Mouse (Mus musculus): ENCODE measurements around the gene Kcnk3. TPM values are rescaled to one million over a fixed set of nuclear protein-coding genes. Genes with fewer than 3 reads are reported as not detected.

Kcnk3 gene
- polyA plus RNA-seq, 1 experiment from 2014 or later, result 0.63 TPM

- peak within 1 kb of the TSS; percentile 82 for H3K9ac ChIP-seq
- H3K27ac ChIP-seq, result peak within 1 kb of the TSS; percentile 64; the same call in 1 of the 2 replicates
- H3K9me3 ChIP-seq, result no peaks in the 10 kb centered on the region
- peak within 1 kb of the TSS; percentile 93 for H3K4me2 ChIP-seq
- ATAC-seq (ENCODE audit: insufficient number of reproducible peaks, insufficient read depth, low FRiP score, low TSS enrichment, low read depth), result peak; percentile 82
- WGBS, result under 1% methylated on average over 38 of the region's 38 CpGs
- peaks cover 20% of the 10 kb centered on the region for H3K4me1 ChIP-seq
- H3K27me3 ChIP-seq, result no peaks in the 10 kb centered on the region
- H3K36me3 ChIP-seq, result peaks cover 11% of the 10 kb centered on the region; the same call in 1 of the 2 replicates
- peak within 1 kb of the TSS; percentile 85 for H3K4me3 ChIP-seq
Measured at GRCm38 (mm10) chr5:30647815-30648560, 60.0 kb downstream of the Kcnk3 start, which contains the start of gene Slc35f6. Gene Slc35f6, plus strand, starts transcription at chr5:30647933.

- Histone ChIP-seq H3K27ac (no peak overlapping the region), H3K36me3 (peaks cover 13% of the 10 kb centered on the region; the same call in 1 of the 2 replicates), H3K4me3 (no peak overlapping the region), H3K9me3 (no peaks in the 10 kb centered on the region), H3K4me2 (0 out of 2 replicates have a peak overlapping the region, but pooled peaks have one; percentile 93), H3K27me3 (no peaks in the 10 kb centered on the region), H3K9ac (0 out of 2 replicates have a peak overlapping the region, but pooled peaks have one; percentile 82), H3K4me1 (peaks cover 20% of the 10 kb centered on the region)
- 76% methylated on average over 4 of the region's 4 CpGs for WGBS
- ATAC-seq (ENCODE audit: insufficient number of reproducible peaks, insufficient read depth, low FRiP score, low TSS enrichment, low read depth), result no peak
Measured at GRCm38 (mm10) chr5:30649558-30649957, 61.6 kb downstream of the Kcnk3 start.

- 86% methylated on average over 3 of the region's 3 CpGs for WGBS
Measured at GRCm38 (mm10) chr5:30650756-30651155, 62.8 kb downstream of the Kcnk3 start.

GRCm38 (mm10) chr5:30651554-30651953 lies 63.6 kb downstream of the Kcnk3 start:
- Histone ChIP-seq H3K9ac (no peak overlapping the region), H3K4me3 (no peak overlapping the region), H3K36me3 (peaks cover 33% of the 10 kb centered on the region), H3K4me2 (no peak overlapping the region), H3K27ac (no peak overlapping the region), H3K4me1 (peaks cover 20% of the 10 kb centered on the region), H3K27me3 (no peaks in the 10 kb centered on the region), H3K9me3 (no peaks in the 10 kb centered on the region)
- ATAC-seq (ENCODE audit: insufficient number of reproducible peaks, insufficient read depth, low FRiP score, low TSS enrichment, low read depth), result no peak
- 89% methylated on average over 3 of the region's 3 CpGs for WGBS

More at GRCm38 (mm10) chr5:30650756-30651155, 62.8 kb downstream of the Kcnk3 start:
- no peak for ATAC-seq (ENCODE audit: insufficient number of reproducible peaks, insufficient read depth, low FRiP score, low TSS enrichment, low read depth)
- peaks cover 25% of the 10 kb centered on the region for H3K36me3 ChIP-seq
- no peak overlapping the region for H3K9ac ChIP-seq
- no peaks in the 10 kb centered on the region for H3K9me3 ChIP-seq
- H3K4me1 ChIP-seq, result peaks cover 20% of the 10 kb centered on the region
- no peak overlapping the region for H3K4me2 ChIP-seq
- H3K4me3 ChIP-seq, result no peak overlapping the region
- H3K27me3 ChIP-seq, result no peaks in the 10 kb centered on the region
- no peak overlapping the region for H3K27ac ChIP-seq

GRCm38 (mm10) chr5:30653246-30653645 lies 65.3 kb downstream of the Kcnk3 start:
- 78% methylated on average over 6 of the region's 6 CpGs for WGBS
- Histone ChIP-seq H3K4me2 (no peak overlapping the region), H3K27me3 (no peaks in the 10 kb centered on the region), H3K9me3 (no peaks in the 10 kb centered on the region), H3K27ac (no peak overlapping the region), H3K4me3 (no peak overlapping the region), H3K36me3 (peaks cover 49% of the 10 kb centered on the region), H3K9ac (no peak overlapping the region), H3K4me1 (peaks cover 13% of the 10 kb centered on the region)
- ATAC-seq (ENCODE audit: insufficient number of reproducible peaks, insufficient read depth, low FRiP score, low TSS enrichment, low read depth), result no peak

GRCm38 (mm10) chr5:30655042-30655441 lies 67.1 kb downstream of the Kcnk3 start:
- 81% methylated on average over 8 of the region's 8 CpGs for WGBS

GRCm38 (mm10) chr5:30655526-30656195 lies 67.7 kb downstream of the Kcnk3 start:
- Histone ChIP-seq H3K9ac (no peak overlapping the region), H3K4me3 (no peak overlapping the region), H3K9me3 (no peaks in the 10 kb centered on the region), H3K27me3 (no peaks in the 10 kb centered on the region), H3K36me3 (peaks cover 58% of the 10 kb centered on the region), H3K27ac (no peak overlapping the region), H3K4me2 (no peak overlapping the region), H3K4me1 (no peaks in the 10 kb centered on the region)
- no peak for ATAC-seq (ENCODE audit: insufficient number of reproducible peaks, insufficient read depth, low FRiP score, low TSS enrichment, low read depth)
- 90% methylated on average over 6 of the region's 6 CpGs for WGBS

More at GRCm38 (mm10) chr5:30655042-30655441, 67.1 kb downstream of the Kcnk3 start:
- Histone ChIP-seq H3K4me3 (no peak overlapping the region), H3K9me3 (no peaks in the 10 kb centered on the region), H3K27ac (no peak overlapping the region), H3K4me2 (no peak overlapping the region), H3K4me1 (no peaks in the 10 kb centered on the region), H3K36me3 (peaks cover 58% of the 10 kb centered on the region), H3K27me3 (no peaks in the 10 kb centered on the region), H3K9ac (no peak overlapping the region)
- ATAC-seq (ENCODE audit: insufficient number of reproducible peaks, insufficient read depth, low FRiP score, low TSS enrichment, low read depth), result no peak

- WGBS, result 75% methylated on average over 4 of the region's 4 CpGs
Measured at GRCm38 (mm10) chr5:30659042-30659441, 71.1 kb downstream of the Kcnk3 start.

GRCm38 (mm10) chr5:30660278-30660677 lies 72.3 kb downstream of the Kcnk3 start:
- 80% methylated on average over 1 of the region's 1 CpGs for WGBS
- no peak overlapping the region for H3K27ac ChIP-seq
- no peak for ATAC-seq (ENCODE audit: insufficient number of reproducible peaks, insufficient read depth, low FRiP score, low TSS enrichment, low read depth)

More at GRCm38 (mm10) chr5:30659042-30659441, 71.1 kb downstream of the Kcnk3 start:
- no peak overlapping the region for H3K9ac ChIP-seq
- H3K27ac ChIP-seq, result no peak overlapping the region
- H3K4me1 ChIP-seq, result no peaks in the 10 kb centered on the region
- no peaks in the 10 kb centered on the region for H3K9me3 ChIP-seq
- no peak overlapping the region for H3K4me2 ChIP-seq
- ATAC-seq (ENCODE audit: insufficient number of reproducible peaks, insufficient read depth, low FRiP score, low TSS enrichment, low read depth), result no peak
- H3K4me3 ChIP-seq, result no peak overlapping the region
- H3K36me3 ChIP-seq, result peaks cover 47% of the 10 kb centered on the region
- H3K27me3 ChIP-seq, result no peaks in the 10 kb centered on the region

GRCm38 (mm10) chr5:30660813-30661212 lies 72.8 kb downstream of the Kcnk3 start:
- no peak for ATAC-seq (ENCODE audit: insufficient number of reproducible peaks, insufficient read depth, low FRiP score, low TSS enrichment, low read depth)
- 93% methylated on average over 5 of the region's 5 CpGs for WGBS

More at GRCm38 (mm10) chr5:30660278-30660677, 72.3 kb downstream of the Kcnk3 start:
- Histone ChIP-seq H3K4me3 (no peak overlapping the region), H3K4me2 (no peak overlapping the region), H3K9me3 (no peaks in the 10 kb centered on the region), H3K4me1 (no peaks in the 10 kb centered on the region), H3K27me3 (no peaks in the 10 kb centered on the region), H3K36me3 (peaks cover 38% of the 10 kb centered on the region), H3K9ac (no peak overlapping the region)

GRCm38 (mm10) chr5:30665360-30665759 lies 77.4 kb downstream of the Kcnk3 start:
- Histone ChIP-seq H3K27ac (no peak overlapping the region), H3K9ac (no peak overlapping the region), H3K9me3 (no peaks in the 10 kb centered on the region), H3K4me3 (no peak overlapping the region), H3K36me3 (peaks cover 11% of the 10 kb centered on the region), H3K4me2 (no peak overlapping the region), H3K4me1 (peaks cover 21% of the 10 kb centered on the region), H3K27me3 (no peaks in the 10 kb centered on the region)
- WGBS, result 92% methylated on average over 9 of the region's 9 CpGs
- no peak for ATAC-seq (ENCODE audit: insufficient number of reproducible peaks, insufficient read depth, low FRiP score, low TSS enrichment, low read depth)

More at GRCm38 (mm10) chr5:30660813-30661212, 72.8 kb downstream of the Kcnk3 start:
- Histone ChIP-seq H3K27ac (no peak overlapping the region), H3K4me2 (no peak overlapping the region), H3K9me3 (no peaks in the 10 kb centered on the region), H3K9ac (no peak overlapping the region), H3K36me3 (peaks cover 33% of the 10 kb centered on the region), H3K27me3 (no peaks in the 10 kb centered on the region), H3K4me1 (no peaks in the 10 kb centered on the region), H3K4me3 (no peak overlapping the region)
